Mouse (Mus musculus) ES-E14 (cell line): Measurements from ENCODE around the gene Mcm9.

ENCODE experiments used
- CHD2 ChIP-seq: IDR thresholded peaks from 2 replicates; pipeline ENCODE4 v1.6.1; 2014; ENCODE audit warnings: mild to moderate bottlenecking, low read depth, low read length, inconsistent platforms
- ZNF384 ChIP-seq: IDR thresholded peaks from 2 replicates; pipeline ENCODE4 v1.6.1; 2012; ENCODE audit warnings: low read depth, low read length, inconsistent platforms

DNA sequence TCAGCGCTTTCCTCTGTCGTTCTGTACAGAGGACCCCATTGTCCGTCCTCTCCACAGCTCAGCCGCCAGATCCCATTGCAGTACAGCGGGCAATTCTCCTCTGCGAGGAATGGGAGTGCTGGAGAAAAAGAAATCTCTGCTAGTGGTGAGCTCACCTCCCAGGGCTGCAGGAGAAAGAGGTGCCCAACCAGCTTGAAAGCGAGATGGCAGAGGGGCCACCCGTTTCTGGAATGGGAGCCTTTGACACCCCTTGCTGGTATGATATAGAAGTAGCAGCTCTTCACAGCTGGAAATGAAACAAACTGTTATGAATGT is 111.7 kb downstream of the Mcm9 start:
- TF ChIP-seq ZNF384 = no peak
- no peak for TF ChIP-seq CHD2
